Mouse (Mus musculus) mature B cell (primary cell): ENCODE results near the gene Adcyap1r1.

ENCODE experiments used
- in situ Hi-C: fragments of 300-500 bp; cut with MboI; formaldehyde crosslinking; loops from 2 replicates; pipeline ENCODE4 v1.14.3; 2019

The Adcyap1r1 gene

DNA sequence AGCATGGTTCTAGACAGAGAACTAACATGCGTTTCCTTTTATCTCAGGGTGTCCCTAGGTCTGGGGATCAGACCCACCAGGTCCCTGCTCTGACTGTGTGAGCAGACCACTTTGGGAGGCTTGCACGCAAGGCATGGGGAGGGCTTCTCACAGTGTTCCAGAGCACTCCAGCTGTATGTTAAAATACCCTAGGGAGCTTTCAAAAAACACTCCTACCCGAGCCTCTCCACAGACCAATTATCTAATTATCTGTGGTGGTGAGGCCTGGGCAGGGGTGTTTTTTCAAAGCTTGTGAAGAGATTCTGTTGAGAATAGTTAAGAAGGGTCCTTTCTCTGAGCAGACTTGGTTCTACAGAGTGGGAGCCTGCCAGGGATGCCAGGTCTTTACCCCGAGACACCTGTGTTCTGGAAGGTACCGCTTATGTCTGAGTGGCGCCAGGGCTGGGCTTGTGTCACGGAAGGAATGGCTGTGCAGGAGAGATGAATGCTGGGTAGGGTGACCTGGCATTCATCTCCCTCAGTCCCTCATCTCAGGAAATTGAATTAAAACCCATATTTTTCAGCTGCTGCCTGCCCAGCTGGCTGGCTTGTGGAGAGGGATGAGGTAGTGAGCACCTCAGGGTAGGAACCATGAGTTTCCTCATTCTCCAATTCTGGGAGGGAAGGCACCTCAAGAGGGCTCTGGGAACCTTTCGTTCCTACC, 2.7 kb upstream of the Adcyap1r1 start:
- in situ Hi-C loops, result no loop called here

DNA sequence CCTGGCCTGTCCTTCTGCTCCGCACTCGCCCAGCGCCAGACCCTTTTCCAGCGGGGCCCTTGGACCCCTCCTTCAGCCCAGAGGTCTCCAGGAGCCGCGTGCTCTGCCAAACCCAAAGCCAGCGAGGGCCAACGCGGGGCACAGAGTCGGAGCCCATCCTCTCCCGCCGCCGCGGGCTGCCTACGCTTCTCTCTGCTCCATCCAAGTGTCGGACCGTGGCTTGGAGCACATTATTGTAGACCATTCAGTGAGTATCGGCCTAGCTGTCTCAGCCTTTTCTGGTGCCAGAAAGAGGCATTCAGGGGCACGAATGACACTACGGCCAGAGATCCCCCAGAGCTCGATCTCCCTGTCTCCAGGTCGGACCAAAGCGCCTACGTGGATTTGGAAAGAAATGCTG, 603 bp downstream of the Adcyap1r1 start:
- in situ Hi-C loops, result no loop called here

DNA sequence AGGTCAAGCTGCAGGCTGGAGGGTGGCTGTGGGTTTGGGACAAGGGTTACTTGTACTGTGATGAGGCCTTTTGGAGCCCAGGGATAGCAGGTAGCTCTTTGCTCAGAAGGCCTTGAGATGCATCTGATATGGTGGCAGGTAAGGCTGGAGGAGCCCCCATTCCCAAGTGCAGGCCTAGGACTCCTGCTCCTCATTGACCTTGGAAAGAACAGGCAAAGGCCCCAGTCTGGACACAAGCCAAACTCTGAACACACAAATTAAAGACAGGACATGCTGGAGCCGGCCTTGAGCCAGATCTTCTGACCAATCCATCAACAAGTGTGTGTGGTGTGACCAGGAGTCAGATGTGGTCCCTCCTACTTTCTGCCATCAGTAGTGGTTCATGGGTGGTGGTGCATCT, 1.8 kb downstream of the Adcyap1r1 start:
- in situ Hi-C loops, result no loop called here

DNA sequence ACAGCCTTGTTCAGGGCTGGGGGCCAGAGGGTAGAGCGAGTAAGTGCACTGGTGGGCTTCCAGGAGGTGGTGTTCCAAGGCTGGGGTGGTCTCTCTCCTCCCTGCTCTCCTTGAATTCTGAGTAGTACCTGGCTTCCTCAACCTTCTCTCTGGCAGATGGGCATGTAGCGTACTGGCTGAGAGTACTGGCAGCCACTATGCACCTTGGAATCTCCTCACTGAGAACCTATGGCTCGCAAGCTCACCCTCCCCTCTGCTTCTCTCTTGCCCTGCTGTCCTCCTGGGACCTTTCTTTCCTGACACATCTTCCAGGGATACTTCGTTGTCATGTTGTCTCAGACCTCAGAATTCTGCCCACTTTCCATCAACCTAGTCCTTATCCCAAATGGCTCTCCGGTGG, 3.9 kb downstream of the Adcyap1r1 start:
- in situ Hi-C loops, result no loop called here

DNA sequence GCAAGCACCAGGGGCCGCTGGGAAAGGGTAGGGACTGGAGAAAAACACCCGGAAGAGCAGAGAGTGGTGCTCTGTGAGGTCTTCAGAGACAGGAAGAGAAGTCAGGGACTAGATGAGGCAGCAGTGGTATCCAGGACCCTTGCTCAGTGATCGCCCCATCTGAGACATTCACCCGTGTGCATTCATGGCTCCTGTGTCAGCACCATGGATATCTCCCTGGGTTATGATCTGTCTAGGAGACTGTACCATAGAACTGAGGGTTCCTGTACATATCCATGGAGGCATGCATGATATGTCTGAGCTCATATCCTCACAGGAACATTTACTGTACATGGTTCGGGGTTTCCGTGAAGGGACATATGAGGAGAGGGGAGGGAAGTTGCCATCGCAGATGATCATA, 5.9 kb downstream of the Adcyap1r1 start:
- in situ Hi-C loops, result no loop called here

DNA sequence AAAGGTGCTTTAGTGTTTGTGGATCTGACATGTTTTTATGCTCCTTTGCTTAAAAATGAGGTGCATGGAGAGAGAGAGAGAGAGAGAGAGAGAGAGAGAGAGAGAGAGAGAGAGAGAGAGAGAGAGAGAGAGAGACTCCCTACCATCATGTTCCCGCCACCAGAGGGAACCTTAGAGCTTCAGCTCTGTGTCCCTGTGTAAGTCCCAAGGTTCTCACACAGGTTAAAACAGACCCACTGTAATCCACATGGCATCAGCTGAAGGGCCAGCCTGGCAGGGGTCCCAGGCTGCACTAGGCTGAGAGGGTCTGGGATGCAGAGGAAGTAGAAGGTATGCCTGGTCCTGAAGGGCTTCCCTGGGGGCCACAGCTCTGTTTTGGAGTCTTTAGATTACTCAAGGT, 6.4 kb downstream of the Adcyap1r1 start:
- in situ Hi-C loops, result no loop called here

DNA sequence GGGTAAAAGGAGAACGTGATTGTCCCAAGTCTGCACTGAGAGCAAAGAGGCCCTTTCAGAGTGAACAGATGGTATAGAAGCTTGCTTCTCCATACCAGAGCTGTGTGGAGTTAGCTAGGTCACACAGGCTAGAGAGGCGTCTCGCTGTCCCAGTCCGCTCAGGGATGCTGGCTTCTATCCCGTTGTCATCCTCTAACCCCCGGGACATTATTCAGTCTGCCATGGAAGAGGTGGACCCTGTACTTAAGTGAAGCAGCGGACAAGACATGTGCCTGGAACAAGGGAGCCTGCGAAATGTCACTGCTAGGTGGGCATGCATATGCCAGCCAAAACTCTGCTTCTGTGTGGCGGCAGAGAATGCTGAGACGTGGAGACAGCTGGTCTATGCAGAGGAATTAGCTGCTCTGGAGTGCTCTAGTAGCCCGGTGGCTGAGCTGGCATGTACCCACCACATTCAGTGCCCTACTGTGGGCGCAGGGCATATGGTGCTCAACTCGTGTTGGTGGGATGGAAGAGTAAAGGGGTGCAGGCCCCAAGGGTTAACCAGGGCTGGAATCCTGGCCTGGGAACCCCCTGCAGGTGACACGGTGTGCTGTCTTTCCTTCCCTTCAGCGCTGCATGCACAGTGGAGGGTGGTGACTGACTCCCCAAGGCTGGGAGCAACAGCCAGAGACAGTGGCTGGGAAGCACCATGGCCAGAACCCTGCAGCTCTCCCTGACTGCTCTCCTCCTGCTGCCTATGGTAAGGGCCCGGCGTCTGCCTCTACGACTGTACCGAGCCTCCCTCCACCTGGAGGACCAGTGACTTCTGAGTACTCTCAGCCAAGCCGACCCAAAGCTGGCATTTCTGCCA, 8.0 kb downstream of the Adcyap1r1 start:
- in situ Hi-C loops, result no loop called here

DNA sequence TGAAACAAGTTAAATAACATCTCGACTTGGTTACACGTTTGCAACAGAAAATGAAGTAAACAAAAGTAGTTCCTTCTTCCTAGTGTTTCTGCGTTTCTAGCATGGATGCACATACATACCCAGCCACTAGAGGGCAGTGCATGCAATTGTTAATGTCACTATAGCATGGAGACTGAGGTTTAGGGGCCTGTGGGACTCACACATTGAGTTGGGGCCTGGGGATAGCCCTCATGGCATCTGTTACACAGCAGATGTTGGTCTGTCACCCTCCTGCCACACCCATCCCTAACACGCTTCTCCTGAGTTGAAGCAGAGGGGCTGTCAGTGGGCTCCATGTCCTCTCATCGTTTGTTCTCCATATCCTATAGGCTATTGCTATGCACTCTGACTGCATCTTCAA, 9.4 kb downstream of the Adcyap1r1 start:
- in situ Hi-C loops, result no loop called here

DNA sequence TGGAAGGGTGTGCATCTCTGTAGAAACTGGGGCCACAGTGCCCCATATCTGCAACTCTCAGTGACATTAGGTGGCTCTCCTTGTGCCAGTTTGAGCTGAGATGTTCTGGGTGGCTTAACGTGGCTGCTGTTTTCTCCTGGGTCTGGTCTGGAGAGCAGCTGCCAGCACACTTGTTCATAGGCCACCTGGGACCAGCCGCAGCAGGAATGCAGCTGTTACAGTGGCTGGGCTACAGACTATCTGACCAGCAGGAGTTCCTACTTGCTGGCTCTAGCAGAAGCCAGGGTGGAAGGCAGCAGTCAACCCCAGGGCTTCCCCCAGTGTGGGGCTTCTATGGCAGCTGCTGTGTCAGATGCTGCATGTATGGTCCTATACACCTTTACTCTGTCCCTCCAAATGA, 9.9 kb downstream of the Adcyap1r1 start:
- in situ Hi-C loops, result no loop called here

DNA sequence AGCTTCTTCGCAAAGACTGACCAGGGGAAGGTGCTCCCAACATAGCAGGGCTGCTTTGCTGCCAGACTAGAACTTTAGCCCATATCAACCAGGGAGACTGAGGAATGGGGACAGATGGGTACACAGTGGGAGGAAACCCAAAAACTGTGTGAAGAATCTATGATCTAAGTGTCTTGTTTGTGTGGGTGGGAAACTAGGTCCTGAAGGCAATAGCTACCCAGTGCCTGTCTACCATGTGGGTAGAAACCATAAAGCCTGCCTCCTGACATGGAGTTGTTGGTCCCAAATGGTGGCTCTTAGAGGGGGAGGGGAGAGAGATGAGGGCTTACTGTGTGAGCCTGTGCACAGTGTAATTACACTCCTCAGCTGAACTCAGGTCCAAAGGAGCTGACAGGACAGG, 10.6 kb downstream of the Adcyap1r1 start:
- in situ Hi-C loops, result no loop called here

DNA sequence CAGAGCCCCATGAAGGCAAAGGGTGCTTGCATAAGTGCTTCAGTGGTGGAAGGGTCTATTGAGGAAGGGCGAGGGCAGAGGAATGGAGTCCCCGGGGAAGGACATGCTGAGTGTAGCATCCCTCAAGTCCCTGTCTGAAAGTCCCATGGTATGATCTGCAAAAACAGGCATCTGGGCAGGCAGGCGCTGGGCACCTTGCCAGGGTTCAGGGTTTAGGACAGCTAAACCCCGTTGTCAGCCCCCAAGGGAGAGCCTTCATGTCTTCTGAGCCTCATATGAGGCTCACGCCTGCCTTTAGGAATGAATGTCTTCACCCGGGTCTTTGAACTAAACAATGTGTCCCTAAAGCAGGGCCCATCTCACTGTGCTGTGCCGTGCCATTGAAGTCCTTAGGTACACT, 12.2 kb downstream of the Adcyap1r1 start:
- in situ Hi-C loops, result no loop called here

DNA sequence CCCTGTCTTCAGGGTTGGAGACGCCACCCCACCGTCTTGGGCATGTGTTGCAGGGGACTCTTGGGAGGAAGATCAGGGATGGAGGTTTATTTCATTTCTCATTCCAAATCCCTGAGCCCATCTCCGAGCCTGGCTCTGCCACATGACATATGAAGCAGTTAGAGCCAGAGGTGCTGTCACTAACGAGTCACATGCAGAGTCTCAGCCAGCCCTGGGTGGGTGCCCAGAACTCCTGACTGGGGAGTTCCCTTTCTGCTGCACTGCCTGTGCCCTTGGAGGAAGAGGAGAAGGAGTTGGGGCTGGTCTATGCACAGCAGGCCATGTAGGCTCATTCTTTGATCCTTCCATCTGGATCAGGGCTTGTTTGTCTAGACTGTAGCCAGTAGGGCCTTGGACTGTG, 13.5 kb downstream of the Adcyap1r1 start:
- in situ Hi-C loops, result no loop called here

DNA sequence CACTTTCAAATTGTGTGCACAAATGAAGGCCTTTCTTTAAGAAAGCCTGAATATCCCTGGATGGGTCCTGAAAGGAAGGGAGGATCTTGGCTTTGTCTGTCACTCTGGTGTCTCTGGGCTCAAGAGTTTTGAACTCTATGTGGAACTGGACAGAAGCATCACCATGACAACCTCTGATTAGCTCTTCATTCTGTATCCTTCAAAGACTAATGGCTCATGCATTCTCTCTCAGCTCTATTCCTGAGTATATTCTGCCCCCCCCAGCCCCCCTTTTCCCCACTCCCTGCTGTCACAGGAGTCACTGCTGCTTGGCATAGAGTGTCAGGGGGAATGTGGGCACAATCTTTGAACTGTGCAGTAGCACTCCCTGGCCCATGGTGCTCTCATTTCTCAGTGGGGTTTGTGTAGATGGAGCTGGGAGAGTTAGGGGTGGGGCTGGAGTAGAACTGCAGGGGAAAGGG, 14.6 kb downstream of the Adcyap1r1 start:
- in situ Hi-C loops, result no loop called here

DNA sequence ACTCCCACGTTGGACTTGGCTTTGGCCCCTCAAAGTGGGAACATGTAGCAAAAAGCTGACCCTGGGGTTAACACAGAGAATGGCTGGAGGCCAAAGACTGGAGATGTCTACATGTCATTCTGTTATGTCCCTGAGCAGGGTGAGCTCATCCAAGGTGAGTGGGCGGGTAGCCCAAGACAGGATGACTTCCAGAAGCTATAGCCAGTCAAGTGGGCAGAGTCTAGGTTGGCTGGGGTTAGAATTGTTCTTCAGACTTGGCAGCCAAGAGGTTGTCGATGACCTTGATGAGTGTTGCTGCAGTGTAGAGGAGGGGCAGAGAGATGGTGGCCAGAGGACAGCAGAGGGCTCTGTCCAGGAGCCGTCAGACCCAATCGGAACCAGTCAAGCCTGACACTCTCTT, 18.9 kb downstream of the Adcyap1r1 start:
- in situ Hi-C loops, result no loop called here

DNA sequence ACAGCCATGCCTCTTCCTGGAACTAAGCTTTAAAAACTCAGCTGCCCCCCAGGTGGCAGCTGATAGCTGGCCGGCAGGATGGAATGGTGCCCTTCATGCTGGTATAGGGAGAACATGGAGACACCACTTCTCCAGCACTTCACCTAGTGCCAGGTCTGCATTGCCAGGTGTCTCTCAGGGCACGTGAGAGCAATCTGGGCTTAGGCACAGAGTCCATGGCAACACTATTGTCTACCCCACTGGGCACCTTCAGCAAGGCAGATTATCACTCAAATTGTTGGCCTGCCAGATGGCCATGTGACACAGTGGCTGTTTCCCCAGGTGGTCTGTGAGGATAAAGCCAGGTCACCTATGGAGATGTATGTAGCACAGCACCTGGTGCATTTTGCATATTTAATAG, 20.6 kb downstream of the Adcyap1r1 start:
- in situ Hi-C loops, result no loop called here

DNA sequence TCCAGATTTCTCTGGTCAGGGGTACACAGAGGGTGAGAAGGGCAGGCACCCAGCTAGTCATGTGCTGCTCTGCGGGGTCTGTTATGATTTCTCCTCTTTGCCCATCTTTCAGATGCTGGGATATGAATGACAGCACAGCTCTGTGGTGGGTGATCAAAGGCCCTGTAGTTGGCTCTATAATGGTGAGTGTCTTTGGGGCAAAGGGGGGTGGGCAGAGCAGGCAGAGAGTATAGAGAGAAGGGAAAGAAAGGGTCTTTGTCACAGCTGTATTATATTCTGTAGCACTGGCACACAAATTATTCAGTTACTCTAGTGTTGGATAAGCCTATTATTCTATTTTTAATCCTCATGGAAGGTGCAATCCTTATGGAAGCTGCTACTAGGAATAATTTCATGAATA, 29.2 kb downstream of the Adcyap1r1 start:
- in situ Hi-C loops, result no loop called here

DNA sequence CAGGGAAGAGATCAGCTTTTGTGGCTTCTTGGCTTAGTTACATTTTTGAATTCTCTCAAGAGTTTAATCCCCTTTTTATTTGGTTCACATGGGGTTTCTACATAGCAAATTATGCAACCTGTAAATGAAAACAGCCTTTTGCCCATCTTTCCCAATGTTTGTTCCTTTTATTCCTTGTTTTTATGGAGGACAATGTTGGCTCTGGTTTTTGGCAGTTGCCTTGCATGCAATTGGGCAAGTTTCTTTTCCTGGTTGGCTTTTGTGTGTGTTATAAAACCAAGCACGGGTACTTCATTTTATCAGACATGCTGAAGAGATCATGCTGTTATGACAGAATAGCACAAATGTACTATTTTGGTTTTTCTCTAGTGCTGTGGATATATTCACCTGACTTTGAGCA, 30.7 kb downstream of the Adcyap1r1 start:
- in situ Hi-C loops, result no loop called here

DNA sequence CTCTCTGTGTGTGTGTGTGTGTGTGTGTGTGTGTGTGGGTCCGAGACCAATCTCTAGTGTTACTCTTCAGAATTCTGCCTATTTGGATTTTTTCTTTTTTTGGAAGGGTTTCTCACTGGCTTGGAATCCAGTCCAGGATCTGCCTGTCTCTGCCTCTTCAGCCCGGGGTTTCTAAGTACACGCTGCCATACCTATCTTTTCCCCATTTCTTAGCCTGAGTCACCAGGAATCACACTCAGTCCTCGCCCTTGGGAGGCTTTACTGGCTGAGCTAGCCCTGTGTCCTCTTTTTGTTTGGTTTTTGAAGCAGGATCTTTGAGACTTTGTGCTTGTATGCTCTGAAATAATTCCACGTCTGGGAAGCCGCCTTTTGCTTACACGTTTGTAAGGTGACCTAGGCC, 31.6 kb downstream of the Adcyap1r1 start:
- in situ Hi-C loops, result no loop called here

DNA sequence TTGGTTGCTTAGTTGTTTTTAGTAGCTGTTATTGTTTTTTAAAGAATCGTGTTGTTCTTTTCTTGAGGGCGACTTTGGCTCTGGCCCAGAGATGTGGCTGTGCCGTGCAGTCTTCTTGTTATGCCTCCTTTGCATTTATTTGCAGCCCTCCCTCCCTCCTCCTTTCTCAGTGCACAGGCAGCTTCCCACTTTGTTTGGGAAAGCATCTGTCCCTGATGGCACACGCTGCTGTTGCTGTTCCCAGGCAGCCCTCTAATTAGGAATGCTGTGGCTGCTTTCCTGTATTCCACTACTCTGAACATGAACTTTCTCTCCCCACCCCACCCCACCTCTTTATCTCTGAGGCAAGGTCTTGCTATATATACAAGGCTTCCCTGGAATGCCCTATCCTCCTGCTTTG, 32.4 kb downstream of the Adcyap1r1 start:
- in situ Hi-C loops, result no loop called here

DNA sequence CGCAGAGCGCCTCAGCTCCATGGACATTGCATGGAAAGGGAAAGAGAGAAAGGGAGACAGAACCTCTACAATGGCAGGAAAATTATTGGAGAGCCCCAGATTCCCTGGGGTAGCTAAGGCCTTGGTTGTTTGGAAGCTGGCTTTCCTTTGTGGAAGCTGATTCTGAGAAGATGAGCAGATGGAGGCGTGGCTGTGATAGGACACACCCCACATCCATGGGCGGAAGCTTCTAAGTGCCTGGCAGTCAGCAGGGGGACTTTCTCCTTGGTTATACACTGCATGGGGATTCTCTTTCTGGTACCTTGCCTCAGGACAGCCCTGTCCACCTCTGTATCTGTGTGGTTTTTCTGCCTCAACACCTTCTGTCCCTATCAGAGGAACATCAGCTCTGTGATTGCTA, 33.4 kb downstream of the Adcyap1r1 start:
- in situ Hi-C loops, result no loop called here

DNA sequence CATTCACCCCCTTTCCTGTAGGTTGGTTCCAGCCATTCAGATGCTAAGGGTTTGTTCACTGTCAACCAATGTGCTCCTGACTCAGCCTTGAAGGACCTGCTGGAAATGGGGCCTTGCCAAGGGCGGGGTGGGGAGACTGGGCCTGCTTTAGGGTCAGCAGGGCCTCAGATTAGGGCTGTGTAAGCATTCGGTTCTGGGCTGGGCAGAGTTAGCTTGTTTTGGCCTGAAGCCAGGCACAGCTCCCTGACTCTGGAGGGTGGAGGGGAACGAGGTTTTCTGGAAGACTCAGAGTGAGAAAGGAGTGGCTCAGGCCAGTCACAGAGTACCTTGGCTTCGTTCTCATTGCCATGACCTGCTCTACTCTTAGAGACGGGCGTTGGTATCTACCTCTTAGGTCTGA, 35.9 kb downstream of the Adcyap1r1 start:
- in situ Hi-C loops, result no loop called here

DNA sequence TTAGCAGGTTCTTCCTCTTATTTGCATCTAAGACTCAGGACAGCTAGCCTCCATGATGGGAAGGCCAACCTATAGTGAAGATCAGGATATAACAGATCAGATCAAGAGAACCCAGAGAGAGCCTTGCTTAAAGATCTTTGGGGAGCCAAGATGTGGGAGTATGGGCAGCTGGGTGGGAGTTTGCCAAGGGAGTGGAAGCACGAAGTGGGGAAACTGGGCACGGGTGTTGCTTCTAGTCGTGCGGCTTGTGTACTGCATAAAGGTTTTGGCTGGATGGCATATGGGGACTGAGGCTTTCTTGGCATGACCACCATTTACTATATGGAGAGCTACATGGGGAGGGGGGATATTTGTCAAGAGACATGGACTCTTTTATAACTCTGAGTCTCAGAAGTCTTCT, 44.4 kb downstream of the Adcyap1r1 start:
- in situ Hi-C loops, result no loop called here

DNA sequence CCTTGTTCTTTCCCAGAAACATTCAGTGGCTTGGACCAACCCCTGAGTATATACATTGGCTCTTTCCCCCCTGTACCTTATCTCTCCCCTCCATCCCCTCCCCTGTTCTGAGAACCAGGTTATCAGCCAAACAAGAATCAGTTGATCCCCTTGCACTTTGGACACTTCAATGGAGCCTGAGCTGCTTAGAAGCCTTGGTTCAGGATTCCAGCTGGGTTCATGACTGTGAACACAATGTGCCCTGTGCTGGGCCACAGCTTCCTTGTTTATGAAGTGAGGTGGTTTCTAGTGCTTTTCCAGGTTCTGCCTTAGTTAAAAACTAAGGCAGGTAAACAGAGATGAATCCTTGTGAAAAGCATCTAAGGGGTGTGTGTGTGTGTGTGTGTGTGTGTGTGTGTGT, 47.0 kb downstream of the Adcyap1r1 start:
- in situ Hi-C loops, result no loop called here

DNA sequence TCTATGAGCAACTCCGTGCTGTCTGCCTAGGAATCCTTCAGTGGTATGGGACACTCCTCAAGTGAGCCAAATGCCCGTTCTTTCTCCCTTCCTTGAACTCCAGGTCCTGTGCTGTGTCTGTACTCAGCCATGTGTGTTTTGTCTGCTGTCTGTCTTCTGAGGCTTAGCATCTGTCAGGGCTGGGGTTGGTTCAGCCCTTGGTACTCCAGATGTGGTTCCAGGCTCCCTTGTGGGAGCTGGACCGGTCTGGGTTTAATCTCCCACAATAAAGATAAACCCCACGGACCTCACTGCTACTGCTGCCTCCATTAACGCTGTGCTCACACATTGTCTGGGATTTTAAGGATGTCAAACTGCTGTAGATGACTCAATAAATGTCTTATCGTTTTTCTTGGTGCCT, 49.3 kb downstream of the Adcyap1r1 start:
- in situ Hi-C loops, result no loop called here
